Mouse (Mus musculus) embryonic facial prominence, embryonic 11.5 days (tissue): Measurements from ENCODE around the gene Rcn2. TPM values are rescaled to one million over a fixed set of nuclear protein-coding genes. Genes with fewer than 3 reads are reported as not detected.

ENCODE experiments used
- ATAC-seq: fragments of 200-750 bp; cut with Nextera tagmentation; replicated peaks from 2 replicates; pipeline ENCODE4 v1.8.0; 2017; ENCODE audit warnings: low read depth; ENCODE audit not compliant: insufficient number of reproducible peaks, low FRiP score, low TSS enrichment
- DNase-seq: peaks from one replicate; pipeline ENCODE4 v3.0.0-alpha.2; 2015; ENCODE audit warnings: low spot score
- H3K27ac ChIP-seq: fragments of 300-500 bp; sonication (generic); replicated peaks from 2 replicates; pipeline ENCODE4 v1.5.1; 2014; ENCODE audit warnings: mild to moderate bottlenecking, low read depth, low read length, control low read depth
- H3K27me3 ChIP-seq: fragments of 300-500 bp; sonication (generic); 2 replicates; pipeline ENCODE4 v1.6.1; 2014; ENCODE audit warnings: mild to moderate bottlenecking, low read length, moderate library complexity, mixed read lengths; ENCODE audit not compliant: control insufficient read depth, insufficient read depth
- H3K36me3 ChIP-seq: fragments of 300-500 bp; sonication (generic); replicated peaks from 2 replicates; pipeline ENCODE4 v1.6.1; 2014; ENCODE audit warnings: low read depth, mild to moderate bottlenecking, low read length, moderate library complexity, mixed read lengths; ENCODE audit not compliant: control insufficient read depth, insufficient read depth
- H3K4me1 ChIP-seq: fragments of 300-500 bp; sonication (generic); 2 replicates; pipeline ENCODE4 v1.6.1; 2014; ENCODE audit warnings: low read length, mixed read lengths; ENCODE audit not compliant: control insufficient read depth, insufficient read depth
- H3K4me2 ChIP-seq: fragments of 300-500 bp; sonication (generic); 2 replicates; pipeline ENCODE4 v1.6.1; 2014; ENCODE audit warnings: low read depth, mild to moderate bottlenecking, control low read depth, low read length, moderate library complexity
- H3K4me3 ChIP-seq: fragments of 300-500 bp; sonication (generic); 2 replicates; pipeline ENCODE4 v1.5.1; 2014; ENCODE audit warnings: low read depth, low read length, control low read depth
- H3K9ac ChIP-seq: fragments of 300-500 bp; sonication (generic); replicated peaks from 2 replicates; pipeline ENCODE4 v1.6.1; 2014; ENCODE audit warnings: mild to moderate bottlenecking, control low read depth, low read length
- H3K9me3 ChIP-seq: fragments of 300-500 bp; sonication (generic); replicated peaks from 2 replicates; pipeline ENCODE4 v1.6.1; 2016; ENCODE audit warnings: mild to moderate bottlenecking, low read length, inconsistent platforms, mixed read lengths; ENCODE audit not compliant: control insufficient read depth
- WGBS: fragments of 180-500 bp; shearing (Covaris S2); extraction: QIAGEN DNeasy Blood & Tissue Kit; methylation state at CpG from one replicate; pipeline ENCODE4 v1.1.7; 2014; 5-methylcytosine and 5-hydroxymethylcytosine counted together
- polyA plus RNA-seq: library from polyadenylated mRNA; unstranded; fragments of >200 nt; fragmentation: Nextera tagmentation; extraction: Ambion mirVana; gene quantifications from 2 replicates; pipeline ENCODE4 v1.2.1, GENCODE M21; 2014

Rcn2 gene
- polyA plus RNA-seq, 1 experiment from 2014 or later = 370 TPM

- Histone ChIP-seq H3K9me3 (no peaks in the 10 kb centered on the region), H3K27me3 (no peaks in the 10 kb centered on the region), H3K9ac (no peak overlapping the region), H3K4me1 (no peaks in the 10 kb centered on the region), H3K4me3 (no peak overlapping the region), H3K27ac (no peak overlapping the region), H3K4me2 (no peak overlapping the region), H3K36me3 (no peaks in the 10 kb centered on the region)
- DNase-seq (peak; percentile 39), ATAC-seq (no peak)
- WGBS = 32% methylated on average over 7 of the region's 7 CpGs
Observed at GRCm38 (mm10) chr9:56075901-56076620, 34.4 kb downstream of the Rcn2 start.

GRCm38 (mm10) chr9:56079587-56079986 lies 37.9 kb downstream of the Rcn2 start:
- Histone ChIP-seq H3K9ac (no peak overlapping the region), H3K4me3 (no peak overlapping the region), H3K27me3 (no peaks in the 10 kb centered on the region), H3K27ac (no peak overlapping the region), H3K36me3 (no peaks in the 10 kb centered on the region), H3K4me1 (no peaks in the 10 kb centered on the region), H3K9me3 (no peaks in the 10 kb centered on the region), H3K4me2 (no peak overlapping the region)
- WGBS = 79% methylated on average over 5 of the region's 5 CpGs
- ATAC-seq (no peak), DNase-seq (no peak)

GRCm38 (mm10) chr9:56086524-56086923 lies 44.9 kb downstream of the Rcn2 start:
- H3K4me2 ChIP-seq = no peak overlapping the region
- WGBS = 89% methylated on average over 5 of the region's 5 CpGs
- H3K27me3 ChIP-seq = no peaks in the 10 kb centered on the region
- no peak overlapping the region for H3K4me3 ChIP-seq
- no peak overlapping the region for H3K9ac ChIP-seq
- no peak for DNase-seq
- H3K9me3 ChIP-seq = no peaks in the 10 kb centered on the region
- no peak overlapping the region for H3K27ac ChIP-seq
- ATAC-seq = no peak
- no peaks in the 10 kb centered on the region for H3K36me3 ChIP-seq
- peaks cover 3% of the 10 kb centered on the region; the same call in 1 of the 2 replicates for H3K4me1 ChIP-seq

- Histone ChIP-seq H3K4me1 (peaks cover 3% of the 10 kb centered on the region; the same call in 1 of the 2 replicates), H3K9ac (0 out of 2 replicates have a peak within 1 kb of the TSS, but pooled peaks have one; percentile 43), H3K4me2 (no peak within 1 kb of the TSS), H3K27me3 (no peaks in the 10 kb centered on the region), H3K36me3 (no peaks in the 10 kb centered on the region), H3K9me3 (no peaks in the 10 kb centered on the region), H3K4me3 (no peak within 1 kb of the TSS), H3K27ac (no peak within 1 kb of the TSS; the same call in none of the 2 replicates)
- ATAC-seq = peak; percentile 63; the same call in 1 of the 2 replicates
- WGBS = 26% methylated on average over 22 of the region's 22 CpGs
- DNase-seq = peak; percentile 49
Observed at GRCm38 (mm10) chr9:56089778-56090520, 48.3 kb downstream of the Rcn2 start, which contains the start of gene Pstpip1. Pstpip1 (plus strand) TSS chr9:56089962.

- Histone ChIP-seq H3K27ac (no peak overlapping the region; the same call in 1 of the 2 replicates), H3K27me3 (no peaks in the 10 kb centered on the region), H3K36me3 (no peaks in the 10 kb centered on the region), H3K4me1 (peaks cover 3% of the 10 kb centered on the region; the same call in 1 of the 2 replicates), H3K4me2 (no peak overlapping the region), H3K9ac (no peak overlapping the region), H3K9me3 (no peaks in the 10 kb centered on the region), H3K4me3 (no peak overlapping the region)
- ATAC-seq = no peak
- 68% methylated on average over 5 of the region's 5 CpGs for WGBS
- no peak for DNase-seq
Observed at GRCm38 (mm10) chr9:56090546-56091225, 49.0 kb downstream of the Rcn2 start.

GRCm38 (mm10) chr9:56092102-56092501 lies 50.5 kb downstream of the Rcn2 start:
- Histone ChIP-seq H3K4me1 (peaks cover 3% of the 10 kb centered on the region; the same call in 1 of the 2 replicates), H3K9me3 (no peaks in the 10 kb centered on the region), H3K4me3 (no peak overlapping the region), H3K36me3 (no peaks in the 10 kb centered on the region), H3K27ac (no peak overlapping the region), H3K9ac (no peak overlapping the region), H3K27me3 (no peaks in the 10 kb centered on the region), H3K4me2 (no peak overlapping the region)
- DNase-seq (no peak), ATAC-seq (no peak)
- WGBS = 51% methylated on average over 2 of the region's 2 CpGs

GRCm38 (mm10) chr9:56097584-56098298 lies 56.1 kb downstream of the Rcn2 start:
- 88% methylated on average over 4 of the region's 4 CpGs for WGBS
- Histone ChIP-seq H3K9me3 (no peaks in the 10 kb centered on the region), H3K4me2 (no peak overlapping the region), H3K27ac (no peak overlapping the region), H3K27me3 (no peaks in the 10 kb centered on the region), H3K9ac (no peak overlapping the region), H3K36me3 (no peaks in the 10 kb centered on the region), H3K4me3 (no peak overlapping the region), H3K4me1 (no peaks in the 10 kb centered on the region)
- DNase-seq (no peak), ATAC-seq (no peak)
